Mouse (Mus musculus) ES-E14 (cell line): ENCODE measurements around the gene Upk3b.

Experiments
- CHD2 ChIP-seq: IDR thresholded peaks from 2 replicates; pipeline ENCODE4 v1.6.1; 2014; ENCODE audit warnings: mild to moderate bottlenecking, low read depth, low read length, inconsistent platforms
- HCFC1 ChIP-seq: IDR thresholded peaks from 2 replicates; pipeline ENCODE4 v1.6.1; 2012; ENCODE audit warnings: low read length, inconsistent platforms, borderline replicate concordance; ENCODE audit not compliant: insufficient read depth
- MAFK ChIP-seq: IDR thresholded peaks from 2 replicates; pipeline ENCODE4 v1.6.1; 2014; ENCODE audit warnings: mild to moderate bottlenecking, low read depth, low read length, inconsistent platforms; ENCODE audit not compliant: insufficient read depth
- ZC3H11A ChIP-seq: IDR thresholded peaks from 2 replicates; pipeline ENCODE4 v1.6.1; 2012; ENCODE audit warnings: low read depth, mild to moderate bottlenecking, inconsistent platforms, low read length, borderline replicate concordance
- ZNF384 ChIP-seq: IDR thresholded peaks from 2 replicates; pipeline ENCODE4 v1.6.1; 2012; ENCODE audit warnings: low read depth, low read length, inconsistent platforms

- no peak for TF ChIP-seq MAFK
- no peak for TF ChIP-seq ZC3H11A
- TF ChIP-seq CHD2, result no peak
- no peak for TF ChIP-seq ZNF384
- no peak for TF ChIP-seq HCFC1
Measured at GRCm38 (mm10) chr5:136015586-136015985, 22.7 kb upstream of the Upk3b start.
